Mouse (Mus musculus): Measurements from ENCODE around the gene Hpn. TPM values are rescaled to one million over a fixed set of nuclear protein-coding genes. Genes with fewer than 3 reads are reported as not detected.

Hpn gene
- polyA plus RNA-seq (2012; ENCODE audit: insufficient read depth, insufficient read length, low replicate concordance, missing spikeins) = not detected in 2 replicates

GRCm38 (mm10) chr7:31115182-31115581 lies at the start of gene Hpn:
Gene Hpn (minus strand): TSS chr7:31115290.
- Histone ChIP-seq H3K4me3 (ENCODE audit: insufficient read depth, low read depth, low read length) (no peak within 1 kb of the TSS), H3K4me1 (ENCODE audit: control insufficient read depth, insufficient read depth, low read length) (peaks cover 11% of the 10 kb centered on the region), H3K27ac (ENCODE audit: insufficient read depth, low read depth, low read length) (no peak within 1 kb of the TSS)
- no peak for TF ChIP-seq POLR2A (IDR thresholded peaks at IDR 0.05; ENCODE audit: insufficient read depth, low read depth, low read length)
- TF ChIP-seq CTCF (IDR thresholded peaks at IDR 0.05; ENCODE audit: insufficient read depth, low read depth, low read length) = no peak
- 51% methylated on average over 15 of the region's 15 CpGs for WGBS

GRCm38 (mm10) chr7:31164748-31165147 lies 49.7 kb upstream of the Hpn start:
- WGBS = 81% methylated on average over 1 of the region's 1 CpGs
- no peak overlapping the region for H3K27ac ChIP-seq (ENCODE audit: insufficient read depth, low read depth, low read length)
- no peak for TF ChIP-seq POLR2A (IDR thresholded peaks at IDR 0.05; ENCODE audit: insufficient read depth, low read depth, low read length)
- no peaks in the 10 kb centered on the region for H3K4me1 ChIP-seq (ENCODE audit: control insufficient read depth, insufficient read depth, low read length)
- H3K4me3 ChIP-seq (ENCODE audit: insufficient read depth, low read depth, low read length) = no peak overlapping the region

GRCm38 (mm10) chr7:31163666-31164577 lies 48.8 kb upstream of the Hpn start:
- 60% methylated on average over 3 of the region's 3 CpGs for WGBS
- TF ChIP-seq POLR2A (IDR thresholded peaks at IDR 0.05; ENCODE audit: insufficient read depth, low read depth, low read length) (no peak), CTCF (IDR thresholded peaks at IDR 0.05; ENCODE audit: insufficient read depth, low read depth, low read length) (no peak)
- Histone ChIP-seq H3K4me1 (ENCODE audit: control insufficient read depth, insufficient read depth, low read length) (no peaks in the 10 kb centered on the region), H3K4me3 (ENCODE audit: insufficient read depth, low read depth, low read length) (no peak overlapping the region), H3K27ac (ENCODE audit: insufficient read depth, low read depth, low read length) (no peak overlapping the region)

GRCm38 (mm10) chr7:31162324-31162723 lies 47.2 kb upstream of the Hpn start:
- H3K27ac ChIP-seq (ENCODE audit: insufficient read depth, low read depth, low read length) = no peak overlapping the region
- WGBS = 72% methylated on average over 11 of the region's 11 CpGs
- H3K4me3 ChIP-seq (ENCODE audit: insufficient read depth, low read depth, low read length) = no peak overlapping the region
- TF ChIP-seq POLR2A (IDR thresholded peaks at IDR 0.05; ENCODE audit: insufficient read depth, low read depth, low read length) (no peak), CTCF (IDR thresholded peaks at IDR 0.05; ENCODE audit: insufficient read depth, low read depth, low read length) (no peak)
- H3K4me1 ChIP-seq (ENCODE audit: control insufficient read depth, insufficient read depth, low read length) = no peaks in the 10 kb centered on the region

- H3K4me1 ChIP-seq (ENCODE audit: control insufficient read depth, insufficient read depth, low read length) = no peaks in the 10 kb centered on the region
- no peak overlapping the region for H3K27ac ChIP-seq (ENCODE audit: insufficient read depth, low read depth, low read length)
- H3K4me3 ChIP-seq (ENCODE audit: insufficient read depth, low read depth, low read length) = no peak overlapping the region
- TF ChIP-seq POLR2A (IDR thresholded peaks at IDR 0.05; ENCODE audit: insufficient read depth, low read depth, low read length) = no peak
- no peak for TF ChIP-seq CTCF (IDR thresholded peaks at IDR 0.05; ENCODE audit: insufficient read depth, low read depth, low read length)
- 63% methylated on average over 3 of the region's 3 CpGs for WGBS
These were observed 46.7 kb upstream of the Hpn start for GRCm38 (mm10) chr7:31161831-31162230.

GRCm38 (mm10) chr7:31161246-31161645 lies 46.2 kb upstream of the Hpn start:
- no peak overlapping the region for H3K27ac ChIP-seq (ENCODE audit: insufficient read depth, low read depth, low read length)
- TF ChIP-seq POLR2A (IDR thresholded peaks at IDR 0.05; ENCODE audit: insufficient read depth, low read depth, low read length) = no peak
- TF ChIP-seq CTCF (IDR thresholded peaks at IDR 0.05; ENCODE audit: insufficient read depth, low read depth, low read length) = no peak
- 89% methylated on average over 3 of the region's 3 CpGs for WGBS
- no peak overlapping the region for H3K4me3 ChIP-seq (ENCODE audit: insufficient read depth, low read depth, low read length)
- H3K4me1 ChIP-seq (ENCODE audit: control insufficient read depth, insufficient read depth, low read length) = no peaks in the 10 kb centered on the region

GRCm38 (mm10) chr7:31160763-31161162 lies 45.7 kb upstream of the Hpn start:
- TF ChIP-seq POLR2A (IDR thresholded peaks at IDR 0.05; ENCODE audit: insufficient read depth, low read depth, low read length) (no peak), CTCF (IDR thresholded peaks at IDR 0.05; ENCODE audit: insufficient read depth, low read depth, low read length) (no peak)
- 86% methylated on average over 5 of the region's 5 CpGs for WGBS
- H3K27ac ChIP-seq (ENCODE audit: insufficient read depth, low read depth, low read length) = no peak overlapping the region
- no peaks in the 10 kb centered on the region for H3K4me1 ChIP-seq (ENCODE audit: control insufficient read depth, insufficient read depth, low read length)
- H3K4me3 ChIP-seq (ENCODE audit: insufficient read depth, low read depth, low read length) = no peak overlapping the region

- Histone ChIP-seq H3K4me3 (ENCODE audit: insufficient read depth, low read depth, low read length) (no peak overlapping the region), H3K27ac (ENCODE audit: insufficient read depth, low read depth, low read length) (no peak overlapping the region), H3K4me1 (ENCODE audit: control insufficient read depth, insufficient read depth, low read length) (peaks cover 9% of the 10 kb centered on the region)
- 49% methylated on average over 17 of the region's 19 CpGs for WGBS
- TF ChIP-seq CTCF (IDR thresholded peaks at IDR 0.05; ENCODE audit: insufficient read depth, low read depth, low read length) (no peak), POLR2A (IDR thresholded peaks at IDR 0.05; ENCODE audit: insufficient read depth, low read depth, low read length) (no peak)
These were observed 41.2 kb upstream of the Hpn start for GRCm38 (mm10) chr7:31156034-31156928.
